Mouse (Mus musculus) left cerebral cortex, adult 2 months (tissue): ENCODE data around the gene Pcx. TPM values are rescaled to one million over a fixed set of nuclear protein-coding genes. Genes with fewer than 3 reads are reported as not detected.

Source experiments
- DNase-seq, 2 experiments: peaks; one replicate each; pipeline ENCODE4 v3.0.0; 2021 to 2022; ENCODE audit warnings: low spot score in 2 of 2, mixed read lengths in 1 of 2; ENCODE audit errors: extremely low spot score in 1 of 2
- H3K27ac ChIP-seq: fragments of 200-600 bp; 2 replicates; pipeline ENCODE4 v1.8.1; 2022
- H3K4me3 ChIP-seq: fragments of 200-600 bp; 2 replicates; pipeline ENCODE4 v1.8.1; 2022
- CTCF ChIP-seq: fragments of 200-600 bp; IDR thresholded peaks from 2 replicates; pipeline ENCODE4 v1.8.1; 2022; ENCODE audit warnings: antibody characterized with exemption, mild to moderate bottlenecking, moderate library complexity
- intact Hi-C: fragments of 180-260 bp; cut with DNase I; formaldehyde crosslinking; loops from one replicate; pipeline ENCODE4 v1.15.1; 2025
- total RNA-seq, 2 experiments: library from RNA; stranded (reverse); gene quantifications; 2 replicates each; pipeline ENCODE4 v1.2.3; 2021

Pcx gene
- total RNA-seq, 2 experiments from 2014 or later = 63.2 to 72.1 TPM

DNA sequence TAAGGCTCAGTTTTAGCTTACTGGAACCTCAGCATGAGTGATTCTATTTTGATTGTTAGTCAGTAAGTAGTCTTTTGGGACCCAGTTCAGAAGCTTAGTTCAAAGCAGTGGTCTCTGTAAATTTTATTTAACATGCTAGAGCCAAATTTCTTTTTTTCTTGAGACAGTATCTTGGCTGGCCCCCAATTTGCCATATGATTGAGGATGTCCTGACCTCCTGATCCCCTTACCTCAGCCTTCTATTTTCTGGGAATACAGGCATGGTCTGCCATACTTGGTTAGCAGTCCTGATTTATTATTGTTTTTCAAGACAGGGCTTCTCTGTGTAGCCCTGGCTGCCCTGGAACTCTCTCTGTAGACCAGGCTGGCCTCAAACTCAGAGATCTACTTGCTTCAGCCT is 25.6 kb downstream of the Pcx start:
- intact Hi-C loops = no loop called here
- H3K4me3 ChIP-seq = no peak overlapping the region
- DNase-seq = no peak
- TF ChIP-seq CTCF = no peak
- H3K27ac ChIP-seq = no peak overlapping the region; the same call in 1 of the 2 replicates

DNA sequence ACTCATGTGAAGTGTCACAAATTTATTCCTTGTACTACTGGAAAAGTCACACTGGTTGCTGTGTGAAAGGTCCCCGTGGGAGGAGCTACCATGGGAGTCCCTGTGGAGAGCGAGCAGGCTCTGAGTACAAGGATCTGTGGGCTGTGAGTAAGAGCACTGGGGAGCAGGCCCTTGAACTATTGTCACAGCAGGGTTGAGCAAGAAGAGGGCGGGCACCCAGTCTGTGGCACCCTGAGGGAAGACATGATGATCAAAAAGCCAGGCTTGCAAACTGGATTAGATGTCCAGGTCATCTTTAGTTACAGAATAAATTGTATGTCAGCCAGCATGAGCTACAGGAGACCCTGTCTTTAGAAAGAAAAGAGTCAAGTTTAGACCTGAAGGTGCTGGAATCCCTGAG is 26.3 kb downstream of the Pcx start:
- no peak overlapping the region for H3K4me3 ChIP-seq
- TF ChIP-seq CTCF = no peak
- intact Hi-C loops = no loop called here
- H3K27ac ChIP-seq = no peak overlapping the region
- no peak for DNase-seq

DNA sequence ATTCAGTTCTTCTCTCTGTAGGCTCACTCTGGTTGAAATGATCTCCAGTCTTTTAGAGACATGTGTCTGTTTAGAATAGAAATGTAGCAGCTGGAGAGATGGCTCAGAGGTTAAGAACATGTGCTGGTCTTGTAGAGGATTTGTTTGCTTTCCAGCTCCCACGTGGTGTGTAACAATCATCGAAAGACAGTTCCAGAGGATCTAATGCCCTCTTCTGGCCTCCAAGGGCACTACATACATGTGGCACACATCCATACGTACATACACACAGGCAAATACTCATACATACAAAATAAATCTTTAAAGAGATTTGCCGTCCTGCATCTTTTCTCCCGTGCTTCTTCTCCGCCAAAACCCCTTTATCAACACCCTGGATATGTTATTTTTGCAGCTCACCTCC is 30.0 kb downstream of the Pcx start:
- no peak; the same call in 1 of the 2 replicates for TF ChIP-seq CTCF
- Histone ChIP-seq H3K27ac (no peak overlapping the region), H3K4me3 (no peak overlapping the region)
- DNase-seq = no peak
- intact Hi-C loops = no loop called here

DNA sequence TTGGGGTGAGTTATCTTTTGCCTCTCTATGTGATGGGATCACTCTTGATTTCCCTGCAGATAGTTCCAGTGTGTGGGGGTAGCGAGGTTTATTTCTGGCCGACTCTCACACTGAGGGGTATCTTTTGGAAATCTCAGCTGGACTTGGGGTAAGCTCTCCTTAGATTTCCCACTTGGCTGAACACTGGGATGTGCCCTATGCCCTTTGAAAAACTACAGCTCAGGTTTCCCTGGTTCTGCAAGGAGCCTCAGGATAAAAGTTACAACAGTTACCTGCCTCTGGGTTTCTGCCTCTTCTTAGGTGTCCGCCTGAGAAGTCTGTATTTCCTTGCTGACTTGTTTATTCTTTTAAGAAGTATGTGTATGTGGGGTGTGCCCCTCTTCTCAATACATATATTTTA is 30.7 kb downstream of the Pcx start:
- Histone ChIP-seq H3K4me3 (no peak overlapping the region), H3K27ac (no peak overlapping the region)
- no peak for TF ChIP-seq CTCF
- intact Hi-C loops = no loop called here
- no peak for DNase-seq

DNA sequence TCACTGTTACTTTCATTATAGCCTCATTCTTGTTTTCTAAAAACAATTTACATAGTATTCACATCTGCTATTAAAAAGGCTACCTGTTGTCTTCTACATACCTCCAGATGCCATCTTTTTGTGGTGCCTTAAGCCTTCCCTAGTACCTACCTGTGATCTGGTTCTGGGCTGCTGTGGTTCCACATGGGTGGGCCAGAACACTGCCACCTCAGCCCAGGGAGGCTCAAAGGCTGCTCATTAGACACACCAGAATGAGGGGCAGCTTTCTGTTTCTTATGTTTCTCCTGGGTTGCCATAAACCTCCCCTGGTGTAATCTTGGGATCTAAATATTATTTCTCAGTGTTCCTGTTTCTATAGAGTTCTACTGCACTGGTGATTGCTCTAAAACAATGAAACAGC is 31.8 kb downstream of the Pcx start:
- intact Hi-C loops = no loop called here
- TF ChIP-seq CTCF = no peak
- no peak overlapping the region for H3K27ac ChIP-seq

DNA sequence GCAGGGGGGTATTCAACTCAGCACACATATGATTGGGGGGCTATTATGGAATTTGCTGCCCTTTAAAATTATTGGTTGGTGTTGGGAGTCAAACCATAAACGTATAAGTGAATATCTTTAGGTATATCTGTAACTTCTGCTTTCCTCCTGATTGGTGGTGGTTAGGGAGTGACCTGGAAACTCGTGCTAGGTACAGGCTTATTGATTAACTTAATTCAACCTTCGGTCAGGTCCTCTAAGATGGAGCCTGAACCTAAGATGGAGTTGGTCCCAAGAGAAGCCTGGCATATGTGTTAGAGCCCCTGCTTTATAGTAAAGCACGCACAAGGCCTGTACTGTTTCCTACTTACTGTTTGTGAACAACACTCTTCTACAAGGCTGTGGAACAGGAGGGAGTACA is 34.8 kb downstream of the Pcx start:
- H3K4me3 ChIP-seq = no peak overlapping the region
- no peak for TF ChIP-seq CTCF
- no peak for DNase-seq
- intact Hi-C loops = no loop called here
- no peak overlapping the region for H3K27ac ChIP-seq

More for the DNA sequence above, 31.8 kb downstream of the Pcx start:
- no peak overlapping the region for H3K4me3 ChIP-seq
- DNase-seq = no peak

DNA sequence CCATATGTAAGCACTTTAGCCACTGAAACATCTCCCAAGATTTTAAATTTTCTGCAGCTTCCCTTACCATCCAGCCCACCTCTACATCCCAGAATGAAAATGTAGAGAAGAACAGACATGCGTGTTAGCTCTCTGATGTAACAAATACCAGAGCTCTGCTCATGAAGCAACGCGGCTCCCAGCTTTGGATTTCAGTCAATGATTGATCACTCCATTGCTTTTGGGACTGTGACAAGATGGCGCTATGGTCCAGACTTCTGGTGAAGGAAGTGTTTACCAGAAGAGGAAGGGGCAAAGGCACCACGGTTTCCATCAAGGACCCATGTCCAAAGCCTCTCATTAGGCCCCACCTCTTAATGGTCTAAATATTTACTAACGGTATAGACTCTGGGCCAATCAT is 35.6 kb downstream of the Pcx start:
- TF ChIP-seq CTCF = no peak
- H3K4me3 ChIP-seq = no peak overlapping the region
- no peak for DNase-seq
- intact Hi-C loops = no loop called here
- H3K27ac ChIP-seq = no peak overlapping the region

DNA sequence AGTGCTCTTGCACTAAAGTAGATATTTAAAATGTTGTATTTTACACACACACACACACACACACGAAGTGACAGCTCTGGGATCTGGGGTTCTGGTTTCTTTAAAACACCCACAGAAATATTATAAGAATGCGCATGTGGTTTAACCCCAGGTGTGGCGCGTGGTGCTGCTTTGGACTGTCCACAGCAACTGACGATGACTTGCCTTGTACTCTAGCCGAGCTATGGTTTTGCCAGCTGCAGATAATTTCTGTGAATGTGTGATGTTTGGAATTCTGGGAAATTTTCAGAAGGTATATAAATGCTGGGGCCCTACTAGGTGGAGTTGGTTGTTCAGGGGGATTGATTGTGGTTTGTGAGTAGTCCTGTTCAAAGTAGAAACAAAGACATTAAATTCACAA is 37.5 kb downstream of the Pcx start:
- intact Hi-C loops = no loop called here
- no peak for DNase-seq
- no peak for TF ChIP-seq CTCF
- Histone ChIP-seq H3K27ac (no peak overlapping the region), H3K4me3 (no peak overlapping the region)

DNA sequence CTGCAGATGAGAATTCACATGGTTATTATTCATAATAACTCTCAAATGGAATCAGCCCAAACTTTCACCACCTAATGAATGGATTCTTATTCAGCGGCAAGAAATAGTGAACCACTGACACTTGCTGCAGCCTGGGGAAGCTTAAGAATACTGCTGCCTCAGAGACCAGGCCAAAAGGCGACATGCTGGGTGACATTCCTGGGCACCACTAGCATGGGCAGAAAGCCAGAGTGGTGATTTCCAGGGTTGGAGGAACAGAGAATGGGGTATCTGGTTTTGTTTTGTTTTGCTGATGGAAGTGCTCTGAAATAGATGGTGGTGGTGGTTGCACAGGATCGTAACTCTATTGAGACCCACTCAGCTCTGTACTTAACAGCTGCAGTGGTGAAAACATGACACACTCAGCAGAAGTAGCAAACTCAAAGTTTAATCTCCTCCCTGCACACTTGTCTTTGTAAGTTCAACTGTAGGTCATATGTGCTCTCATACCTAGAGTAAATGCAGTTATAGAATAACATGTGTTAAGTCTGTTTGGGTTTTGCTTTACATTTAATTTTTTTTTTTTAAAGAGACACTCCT is 38.1 kb downstream of the Pcx start:
- H3K27ac ChIP-seq = no peak overlapping the region
- TF ChIP-seq CTCF = no peak
- H3K4me3 ChIP-seq = no peak overlapping the region
- DNase-seq = no peak
- intact Hi-C loops = no loop called here

DNA sequence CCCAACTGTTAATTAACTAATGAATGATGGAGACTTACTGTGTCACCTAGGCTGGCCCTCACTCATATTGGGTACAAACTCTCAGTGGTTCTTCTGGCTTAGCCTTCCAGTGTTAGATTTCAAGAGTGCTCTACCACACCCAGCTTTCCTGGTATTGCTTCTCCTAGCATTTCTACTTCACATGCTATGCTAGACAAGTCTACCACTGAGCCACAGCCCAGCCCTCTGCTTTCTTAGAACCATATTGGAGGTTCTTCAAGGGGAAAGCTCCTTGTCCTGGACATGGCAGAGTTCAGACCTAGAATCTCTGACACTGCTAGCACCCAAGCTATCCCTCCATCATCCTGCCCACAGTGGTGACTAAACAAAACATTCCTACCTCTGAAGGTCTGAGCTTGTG is 44.0 kb downstream of the Pcx start:
- no peak overlapping the region for H3K4me3 ChIP-seq
- no peak for TF ChIP-seq CTCF
- DNase-seq = no peak
- no peak overlapping the region for H3K27ac ChIP-seq
- intact Hi-C loops = no loop called here

DNA sequence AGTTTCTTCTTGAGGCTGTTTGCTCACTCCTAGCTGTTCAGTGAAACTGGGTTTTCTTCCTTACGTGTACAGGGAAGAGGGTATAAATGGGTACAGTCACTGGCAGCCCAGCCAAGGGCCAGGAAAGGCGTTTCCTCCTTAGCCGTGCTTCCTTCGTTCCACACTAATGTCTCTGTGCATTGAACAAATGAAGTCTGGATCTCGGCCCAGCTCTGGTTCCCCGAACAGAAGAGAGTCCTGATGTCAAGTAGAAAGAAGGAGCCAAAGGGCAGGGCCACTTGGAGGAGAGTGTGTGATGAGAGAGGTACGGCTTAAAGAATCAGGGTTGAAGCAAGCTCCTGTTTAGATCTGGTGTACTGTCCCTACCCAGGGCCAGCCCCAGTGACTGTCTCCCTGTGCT is 44.8 kb downstream of the Pcx start:
- Histone ChIP-seq H3K27ac (no peak overlapping the region), H3K4me3 (no peak overlapping the region)
- TF ChIP-seq CTCF = no peak
- intact Hi-C loops = loop anchor here (5.0 kb wide), 1 partner anchor 43 kb away; the partner anchor contains the start of gene Pcx
- DNase-seq = no peak

DNA sequence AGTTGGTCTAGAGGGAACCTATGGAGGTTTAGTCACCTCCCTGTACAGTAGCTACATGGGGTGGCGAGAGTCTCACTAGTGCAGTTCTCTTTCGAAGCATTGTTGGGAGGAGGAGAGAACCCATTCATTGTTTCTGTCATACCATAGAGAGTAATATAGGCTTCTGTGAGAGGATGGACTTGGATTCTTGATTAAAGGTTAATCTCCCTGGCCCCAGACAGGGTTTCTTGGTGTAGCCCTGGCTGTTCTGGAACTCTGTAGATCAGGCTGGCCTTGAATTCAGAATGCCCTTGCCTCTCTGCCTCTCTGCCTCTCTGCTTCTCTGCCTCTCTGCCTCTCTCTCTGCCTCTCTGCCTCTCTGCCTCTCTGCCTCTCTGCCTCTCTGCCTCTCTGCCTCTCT is 46.5 kb downstream of the Pcx start:
- no peak overlapping the region for H3K27ac ChIP-seq

DNA sequence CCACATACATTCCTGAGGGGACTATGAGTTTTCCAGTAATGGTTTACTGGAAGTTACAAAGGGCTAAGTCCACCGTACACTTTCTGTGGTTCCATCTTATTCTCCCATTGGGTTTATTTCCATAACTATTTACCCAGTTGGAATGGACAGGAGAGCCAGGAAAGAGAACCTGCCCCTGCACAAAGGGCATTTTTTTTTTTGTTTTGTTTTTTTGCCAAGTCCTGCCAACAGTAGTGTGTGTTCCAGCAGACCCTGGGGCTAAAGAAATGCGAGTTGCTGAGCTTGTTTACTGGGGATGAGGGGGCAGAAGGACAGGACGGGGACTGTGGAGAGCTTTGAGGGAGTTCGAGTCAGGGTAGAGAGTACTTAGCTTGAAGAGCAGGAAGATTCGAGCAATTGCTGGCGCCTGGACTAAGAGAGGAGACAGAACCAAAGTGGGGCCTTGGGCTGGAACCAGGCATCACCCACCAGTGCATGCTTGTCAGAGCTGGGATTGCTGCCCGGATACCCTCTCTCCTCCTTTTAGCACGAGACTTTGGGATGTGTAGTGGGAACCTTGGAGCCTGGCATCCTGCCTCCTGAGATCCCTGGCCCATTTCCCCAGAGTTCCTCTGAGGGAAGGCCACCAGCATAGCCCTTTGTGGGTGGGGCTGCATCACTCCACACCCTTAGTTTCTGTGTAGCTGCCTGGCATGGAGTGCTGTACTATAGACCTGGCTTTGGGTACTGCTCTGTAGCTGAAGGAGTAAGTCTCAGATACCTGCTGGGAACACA is 47.7 kb downstream of the Pcx start:
- H3K4me3 ChIP-seq = no peak overlapping the region
- peak in 1 of 2 experiments; percentile 33 for DNase-seq
- no peak for TF ChIP-seq CTCF
- intact Hi-C loops = loop anchor here (5.0 kb wide), 1 partner anchor 46 kb away; the partner anchor contains the start of gene Pcx
- peak overlapping the region; percentile 63 for H3K27ac ChIP-seq

More for the DNA sequence above, 46.5 kb downstream of the Pcx start:
- no peak for TF ChIP-seq CTCF
- DNase-seq = no peak
- no peak overlapping the region for H3K4me3 ChIP-seq
- intact Hi-C loops = loop anchor here (5.0 kb wide), 1 partner anchor 44 kb away; the partner anchor contains the start of gene Pcx
